Mouse (Mus musculus) ES-Bruce4 (cell line): ENCODE measurements around the gene Sdr42e1.

Experiments used
- CTCF ChIP-seq: IDR thresholded peaks from one replicate; pipeline ENCODE4 v1.8.1; 2011; ENCODE audit warnings: low read depth, low read length
- EP300 ChIP-seq: IDR thresholded peaks from 2 replicates; pipeline ENCODE4 v1.6.1; 2011; ENCODE audit warnings: low read depth, low read length; ENCODE audit not compliant: insufficient read depth
- POLR2A ChIP-seq: IDR thresholded peaks from one replicate; pipeline ENCODE4 v1.8.1; 2011; ENCODE audit warnings: low read length; ENCODE audit not compliant: insufficient read depth

DNA sequence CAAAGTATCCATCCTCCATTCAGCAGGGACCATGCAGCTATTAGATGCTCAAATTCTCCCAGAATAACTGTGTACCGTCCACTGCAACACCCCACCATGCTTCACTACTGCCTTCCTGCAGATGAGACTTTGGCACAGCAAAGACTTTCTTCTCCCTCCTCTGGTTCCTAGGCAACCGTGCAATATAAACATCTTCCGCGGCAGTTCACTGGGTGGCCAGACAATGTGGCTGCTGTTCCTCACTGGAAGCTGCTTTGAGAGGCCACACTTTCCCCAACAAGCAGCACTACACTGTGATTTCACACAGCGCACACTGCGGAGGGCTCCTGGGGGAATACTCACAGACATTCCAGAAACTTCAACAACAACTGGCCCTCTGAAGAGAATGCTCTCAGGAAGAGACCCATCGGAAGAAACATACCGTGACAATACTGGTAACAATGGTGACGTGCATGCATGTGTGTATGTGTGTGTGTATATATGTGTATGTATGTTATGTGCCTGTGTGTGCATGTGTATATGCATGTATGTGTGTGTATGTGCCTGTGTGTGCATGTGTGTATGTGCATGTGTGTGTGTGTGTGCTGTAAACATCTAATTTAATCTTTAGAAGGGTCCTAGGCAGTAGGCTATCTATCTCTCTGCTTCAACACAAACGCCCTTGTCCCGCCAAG, 13.0 kb downstream of the Sdr42e1 start:
- TF ChIP-seq CTCF (no peak), EP300 (no peak), POLR2A (no peak)
